Mouse (Mus musculus): Measurements from ENCODE around the gene Fer1l4. TPM values are rescaled to one million over a fixed set of nuclear protein-coding genes. Genes with fewer than 3 reads are reported as not detected.

Fer1l4 gene
- total and polyA plus RNA-seq, 2 experiments from 2014 or later = not detected

DNA sequence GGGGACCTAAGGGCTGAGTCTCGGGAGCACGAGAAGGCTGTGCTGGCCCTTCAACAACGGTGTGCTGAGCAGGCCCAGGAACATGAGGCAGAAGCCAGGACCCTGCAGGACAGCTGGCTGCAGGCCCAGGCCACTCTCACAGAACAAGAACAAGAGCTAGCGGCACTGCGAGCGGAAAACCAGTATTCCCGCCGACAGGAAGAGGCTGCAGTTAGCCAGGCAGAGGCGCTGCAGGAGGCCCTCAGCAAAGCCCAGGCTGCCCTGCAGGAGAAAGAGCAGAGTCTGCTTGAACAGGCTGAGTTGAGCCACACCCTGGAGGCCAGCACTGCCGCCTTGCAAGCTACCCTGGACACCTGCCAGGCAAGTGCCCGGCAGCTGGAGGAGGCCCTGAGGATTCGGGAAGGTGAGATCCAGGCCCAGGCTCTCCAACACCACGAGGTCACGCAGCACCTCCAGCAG is 60.9 kb downstream of the Fer1l4 start:
- H3K9ac ChIP-seq (replicated peaks; ENCODE audit: low read length, poor library complexity, severe bottlenecking) = no peak overlapping the region
- 68% methylated on average over 14 of the region's 14 CpGs for WGBS
- DNase-seq (ENCODE audit: low spot score) = peak; percentile 82
- no peaks in the 10 kb centered on the region for H3K27me3 ChIP-seq (ENCODE audit: insufficient read depth, low read length)
- H3K4me3 ChIP-seq (ENCODE audit: low read depth, low read length) = no peak overlapping the region
- H3K27ac ChIP-seq (ENCODE audit: low read depth, low read length) = no peak overlapping the region
- no peak for TF ChIP-seq CTCF (IDR thresholded peaks at IDR 0.05)
- no peak for ATAC-seq (ENCODE audit: low FRiP score)
- peaks cover 91% of the 10 kb centered on the region for H3K36me3 ChIP-seq (ENCODE audit: insufficient read depth, low read length)
- no peaks in the 10 kb centered on the region for H3K9me3 ChIP-seq (ENCODE audit: low read length)
- no peak overlapping the region for H3K4me2 ChIP-seq (ENCODE audit: low read depth, low read length, poor library complexity, severe bottlenecking)
- H3K4me1 ChIP-seq (ENCODE audit: insufficient read depth, low read length) = no peaks in the 10 kb centered on the region

DNA sequence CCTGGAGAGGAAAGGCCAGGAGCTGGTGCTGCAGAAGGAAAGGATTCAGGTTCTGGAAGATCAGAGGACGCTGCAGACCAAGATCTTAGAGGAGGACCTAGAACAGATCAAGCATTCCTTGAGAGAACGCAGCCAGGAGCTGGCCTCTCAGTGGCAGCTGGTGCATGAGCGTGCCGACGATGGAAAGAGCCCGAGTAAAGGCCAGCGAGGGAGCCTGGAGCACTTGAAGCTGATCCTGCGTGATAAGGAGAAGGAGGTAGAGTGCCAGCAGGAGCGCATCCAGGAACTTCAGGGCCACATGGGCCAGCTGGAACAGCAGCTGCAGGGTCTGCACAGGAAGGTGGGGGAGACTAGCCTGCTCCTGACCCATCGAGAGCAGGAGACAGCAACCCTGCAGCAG is 61.6 kb downstream of the Fer1l4 start:
- no peak overlapping the region for H3K27ac ChIP-seq (ENCODE audit: low read depth, low read length)

DNA sequence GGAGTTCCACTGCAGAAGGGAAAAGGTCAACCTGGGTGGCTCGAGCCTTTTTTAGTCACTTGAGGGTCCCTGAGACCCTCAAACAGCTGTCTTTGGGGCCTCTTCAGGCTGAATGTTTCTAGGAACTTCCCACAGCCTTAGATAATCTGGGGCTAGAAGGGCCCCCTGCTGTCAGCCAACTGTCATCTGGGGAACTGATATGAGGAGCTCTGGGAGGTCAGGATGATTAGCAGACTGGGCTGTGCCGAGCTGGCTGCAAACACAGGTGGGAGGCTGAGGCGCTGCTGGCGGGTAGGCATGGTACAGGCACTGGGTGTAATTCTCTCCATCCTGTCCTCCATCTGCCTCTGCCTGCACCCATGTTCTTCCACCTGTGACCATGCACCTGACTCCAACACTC is 63.7 kb downstream of the Fer1l4 start:
- ATAC-seq (ENCODE audit: low FRiP score) (no peak), DNase-seq (ENCODE audit: low spot score) (no peak)
- no peak overlapping the region for H3K9ac ChIP-seq (replicated peaks; ENCODE audit: low read length, poor library complexity, severe bottlenecking)

More for the DNA sequence above, 61.6 kb downstream of the Fer1l4 start:
- no peaks in the 10 kb centered on the region for H3K9me3 ChIP-seq (ENCODE audit: low read length)
- ATAC-seq (ENCODE audit: low FRiP score) = no peak
- no peak overlapping the region for H3K4me3 ChIP-seq (ENCODE audit: low read depth, low read length)
- no peaks in the 10 kb centered on the region for H3K27me3 ChIP-seq (ENCODE audit: insufficient read depth, low read length)
- WGBS = 92% methylated on average over 10 of the region's 10 CpGs
- no peak for DNase-seq (ENCODE audit: low spot score)
- no peaks in the 10 kb centered on the region for H3K4me1 ChIP-seq (ENCODE audit: insufficient read depth, low read length)
- peaks cover 89% of the 10 kb centered on the region for H3K36me3 ChIP-seq (ENCODE audit: insufficient read depth, low read length)
- 0 out of 2 replicates have a peak overlapping the region, but pooled peaks have one; percentile 29 for H3K9ac ChIP-seq (replicated peaks; ENCODE audit: low read length, poor library complexity, severe bottlenecking)
- no peak for TF ChIP-seq CTCF (IDR thresholded peaks at IDR 0.05)
- H3K4me2 ChIP-seq (ENCODE audit: low read depth, low read length, poor library complexity, severe bottlenecking) = no peak overlapping the region

DNA sequence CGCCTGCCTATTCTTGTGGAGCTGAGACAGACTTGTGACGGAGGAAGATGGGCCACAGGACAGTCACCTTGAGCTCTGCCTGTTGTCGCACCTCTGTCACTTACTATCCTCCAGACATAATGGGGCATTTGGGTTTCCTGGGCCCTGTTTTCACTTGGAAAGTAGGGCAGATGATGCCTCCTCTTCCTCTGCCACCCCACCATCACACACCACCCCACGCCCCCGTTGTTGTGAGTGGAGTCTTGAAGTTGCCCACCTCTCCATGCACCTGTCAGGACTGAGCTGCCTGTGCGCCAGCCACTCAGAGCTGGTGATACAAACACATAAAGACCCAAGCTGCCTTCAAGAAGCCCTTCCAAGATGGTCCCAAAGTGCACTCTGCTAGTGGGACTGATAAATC is 65.6 kb downstream of the Fer1l4 start:
- TF ChIP-seq CTCF (IDR thresholded peaks at IDR 0.05) = no peak
- DNase-seq (ENCODE audit: low spot score) (no peak), ATAC-seq (ENCODE audit: low FRiP score) (no peak)
- no peak overlapping the region for H3K27ac ChIP-seq (ENCODE audit: low read depth, low read length)
- H3K27me3 ChIP-seq (ENCODE audit: insufficient read depth, low read length) = no peaks in the 10 kb centered on the region
- H3K4me3 ChIP-seq (ENCODE audit: low read depth, low read length) = no peak overlapping the region
- H3K36me3 ChIP-seq (ENCODE audit: insufficient read depth, low read length) = peaks cover 82% of the 10 kb centered on the region
- WGBS = over 99% methylated on average over 6 of the region's 6 CpGs
- H3K9ac ChIP-seq (replicated peaks; ENCODE audit: low read length, poor library complexity, severe bottlenecking) = no peak overlapping the region
- H3K9me3 ChIP-seq (ENCODE audit: low read length) = no peaks in the 10 kb centered on the region
- H3K4me2 ChIP-seq (ENCODE audit: low read depth, low read length, poor library complexity, severe bottlenecking) = no peak overlapping the region
- no peaks in the 10 kb centered on the region for H3K4me1 ChIP-seq (ENCODE audit: insufficient read depth, low read length)

More for the DNA sequence above, 63.7 kb downstream of the Fer1l4 start:
- no peak overlapping the region for H3K4me2 ChIP-seq (ENCODE audit: low read depth, low read length, poor library complexity, severe bottlenecking)
- no peak overlapping the region for H3K27ac ChIP-seq (ENCODE audit: low read depth, low read length)
- peaks cover 89% of the 10 kb centered on the region for H3K36me3 ChIP-seq (ENCODE audit: insufficient read depth, low read length)
- H3K27me3 ChIP-seq (ENCODE audit: insufficient read depth, low read length) = no peaks in the 10 kb centered on the region
- TF ChIP-seq CTCF (IDR thresholded peaks at IDR 0.05) = no peak
- no peaks in the 10 kb centered on the region for H3K4me1 ChIP-seq (ENCODE audit: insufficient read depth, low read length)
- no peaks in the 10 kb centered on the region for H3K9me3 ChIP-seq (ENCODE audit: low read length)
- no peak overlapping the region for H3K4me3 ChIP-seq (ENCODE audit: low read depth, low read length)
- WGBS = 74% methylated on average over 4 of the region's 4 CpGs

DNA sequence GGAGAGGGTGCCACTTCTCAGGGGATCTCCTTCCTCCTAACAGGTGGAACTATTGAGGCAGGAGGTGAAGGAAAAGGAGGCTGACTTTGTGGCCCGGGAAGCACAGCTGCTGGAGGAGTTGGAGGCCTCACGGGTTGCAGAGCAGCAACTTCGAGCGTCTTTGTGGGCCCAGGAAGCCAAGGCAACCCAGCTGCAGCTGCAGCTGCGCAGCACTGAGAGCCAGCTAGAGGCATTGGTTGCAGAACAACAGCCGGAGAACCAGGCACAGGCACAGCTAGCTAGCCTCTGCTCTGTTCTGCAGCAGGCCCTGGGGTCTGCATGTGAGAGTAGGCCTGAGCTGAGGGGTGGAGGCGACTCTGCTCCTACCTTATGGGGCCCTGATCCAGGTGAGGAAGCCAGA is 67.0 kb downstream of the Fer1l4 start:
- no peak overlapping the region for H3K9ac ChIP-seq (replicated peaks; ENCODE audit: low read length, poor library complexity, severe bottlenecking)
- WGBS = 91% methylated on average over 7 of the region's 7 CpGs
- ATAC-seq (ENCODE audit: low FRiP score) = no peak
- no peaks in the 10 kb centered on the region for H3K27me3 ChIP-seq (ENCODE audit: insufficient read depth, low read length)
- H3K4me2 ChIP-seq (ENCODE audit: low read depth, low read length, poor library complexity, severe bottlenecking) = no peak overlapping the region
- TF ChIP-seq CTCF (IDR thresholded peaks at IDR 0.05) = no peak
- H3K9me3 ChIP-seq (ENCODE audit: low read length) = no peaks in the 10 kb centered on the region
- H3K4me3 ChIP-seq (ENCODE audit: low read depth, low read length) = no peak overlapping the region
- H3K4me1 ChIP-seq (ENCODE audit: insufficient read depth, low read length) = no peaks in the 10 kb centered on the region
- no peak for DNase-seq (ENCODE audit: low spot score)
- no peak overlapping the region for H3K27ac ChIP-seq (ENCODE audit: low read depth, low read length)
- H3K36me3 ChIP-seq (ENCODE audit: insufficient read depth, low read length) = peaks cover 75% of the 10 kb centered on the region

DNA sequence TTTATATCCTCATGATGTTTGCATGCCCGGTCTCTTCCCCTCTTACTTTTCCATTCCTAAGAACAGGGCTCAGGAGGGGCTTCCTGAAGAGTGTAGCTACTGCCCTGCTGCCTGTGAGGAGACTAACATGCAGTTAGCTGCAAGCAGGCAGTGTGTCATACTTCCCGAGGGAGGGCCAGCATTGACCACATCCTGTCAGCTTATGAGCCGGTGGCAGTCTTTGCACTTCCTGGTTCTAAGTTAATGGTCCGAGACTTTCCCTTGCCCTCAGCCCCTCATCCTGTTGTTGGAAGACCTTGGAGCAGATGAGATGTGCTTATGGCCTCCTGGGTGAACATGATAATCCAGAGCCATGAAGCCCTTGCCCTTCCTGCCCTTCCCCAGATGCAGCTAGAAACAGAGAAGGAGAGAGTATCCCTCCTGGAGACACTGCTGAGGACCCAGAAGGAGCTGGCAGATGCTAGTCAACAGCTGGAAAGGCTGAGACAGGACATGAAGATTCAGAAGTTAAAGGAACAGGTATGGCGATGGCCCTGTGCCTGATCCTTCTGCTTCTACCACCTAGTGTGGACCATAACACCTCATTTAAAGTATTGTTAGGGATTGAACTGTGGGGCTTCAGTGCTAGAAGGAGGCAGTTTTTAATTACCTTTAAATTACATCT is 73.3 kb downstream of the Fer1l4 start:
- no peak overlapping the region for H3K4me2 ChIP-seq (ENCODE audit: low read depth, low read length, poor library complexity, severe bottlenecking)
- DNase-seq (ENCODE audit: low spot score) (no peak), ATAC-seq (ENCODE audit: low FRiP score) (no peak)
- no peaks in the 10 kb centered on the region for H3K4me1 ChIP-seq (ENCODE audit: insufficient read depth, low read length)
- no peak overlapping the region for H3K27ac ChIP-seq (ENCODE audit: low read depth, low read length)
- no peak for TF ChIP-seq CTCF (IDR thresholded peaks at IDR 0.05)
- H3K9me3 ChIP-seq (ENCODE audit: low read length) = no peaks in the 10 kb centered on the region
- H3K27me3 ChIP-seq (ENCODE audit: insufficient read depth, low read length) = no peaks in the 10 kb centered on the region
- no peak overlapping the region for H3K9ac ChIP-seq (replicated peaks; ENCODE audit: low read length, poor library complexity, severe bottlenecking)
- H3K36me3 ChIP-seq (ENCODE audit: insufficient read depth, low read length) = peaks cover 61% of the 10 kb centered on the region
- WGBS = 88% methylated on average over 5 of the region's 5 CpGs
- H3K4me3 ChIP-seq (ENCODE audit: low read depth, low read length) = no peak overlapping the region

Data from midbrain, postnatal 0 days (tissue).